Mouse (Mus musculus): ENCODE measurements at regions not wholly inside any gene's neighbourhood (a gene's known extent, or its start where the extent isn't known, plus 50 kb on each side); places are given as distances from the start of the nearest gene placed in this dataset.
"Not testable (repeated sequence)": the region's sequence is repeated elsewhere in the genome, so short reads cannot be mapped to it uniquely, and the experiment has no call there.

- DNase-seq (ENCODE audit: low spot score in 2 of 2) = no peak
Observed at GRCm38 (mm10) chr15:8831720-8832620, 121.4 kb upstream of the Slc1a3 start.

GRCm38 (mm10) chr15:8824861-8825260 is 114.3 kb upstream of the Slc1a3 start:
- no peak for DNase-seq (ENCODE audit: low spot score in 2 of 2)

DNA sequence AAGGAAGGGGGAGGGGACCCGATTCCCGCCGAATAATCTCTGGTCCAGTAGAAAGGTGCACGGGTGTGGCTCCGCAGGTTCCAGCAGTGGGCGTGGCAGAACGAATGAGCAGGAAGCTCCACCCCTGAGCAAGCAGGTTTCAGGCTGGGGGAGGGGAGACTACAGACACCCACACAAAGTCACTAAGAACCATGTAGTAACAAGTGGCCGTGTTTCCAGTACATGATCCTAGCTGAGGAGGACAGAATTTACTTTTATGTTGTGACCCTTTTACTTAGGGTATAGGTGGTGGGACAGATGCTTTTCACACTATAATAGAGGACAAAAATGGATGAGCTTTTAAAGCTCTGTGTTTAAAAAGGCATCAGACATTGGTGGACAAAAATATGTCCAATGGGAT is 112.2 kb upstream of the Slc1a3 start:
- DNase-seq (ENCODE audit: low spot score in 2 of 2) = not testable (repeated sequence)

GRCm38 (mm10) chr15:8817542-8817941 is 107.0 kb upstream of the Slc1a3 start:
- DNase-seq (ENCODE audit: low spot score in 2 of 2) = no peak

DNA sequence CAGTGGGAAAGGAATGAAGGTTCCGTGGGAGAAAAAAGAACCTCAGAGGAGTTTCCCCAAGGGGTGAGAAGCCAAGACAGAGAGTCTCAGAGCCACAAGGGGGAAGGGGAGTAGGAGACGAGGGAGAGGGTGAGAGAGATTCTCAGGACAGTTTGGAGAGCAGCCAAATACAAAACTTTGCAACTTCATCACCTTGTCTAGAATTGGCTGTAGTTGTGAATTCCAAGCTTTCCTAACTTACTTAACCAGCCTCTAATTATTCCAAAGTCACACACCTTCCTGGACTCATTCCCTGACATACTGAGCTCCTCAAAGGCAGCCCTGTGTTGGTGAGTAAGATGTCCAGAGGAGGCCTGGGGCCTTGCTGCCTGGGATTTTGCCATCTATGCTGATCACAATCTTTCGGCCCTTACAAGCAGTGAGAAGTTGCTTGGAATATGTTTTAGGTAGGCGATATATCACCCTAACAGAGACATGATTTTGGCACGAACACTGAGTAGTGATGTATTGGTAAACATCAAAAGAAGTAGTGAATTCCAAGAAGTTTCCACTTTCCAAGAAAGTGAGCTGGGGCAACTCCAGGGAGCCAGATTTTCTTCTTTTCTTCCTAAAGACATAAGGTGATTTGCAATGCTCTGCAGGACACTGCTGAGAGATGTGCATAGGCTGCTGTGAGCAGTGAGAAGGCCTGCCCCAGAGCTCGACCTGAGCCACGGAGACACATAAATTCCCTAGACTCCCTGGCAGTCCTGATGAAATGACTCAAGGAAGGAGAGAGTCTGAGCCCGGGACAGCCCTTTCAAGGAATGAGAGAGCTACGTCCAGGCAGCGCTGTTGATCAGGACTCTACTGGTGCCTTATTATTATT is 106.2 kb upstream of the Slc1a3 start:
- DNase-seq (ENCODE audit: low spot score in 2 of 2) = no peak

- no peak for DNase-seq (ENCODE audit: low spot score in 2 of 2)
Observed at GRCm38 (mm10) chr15:8815958-8816357, 105.4 kb upstream of the Slc1a3 start.

DNA sequence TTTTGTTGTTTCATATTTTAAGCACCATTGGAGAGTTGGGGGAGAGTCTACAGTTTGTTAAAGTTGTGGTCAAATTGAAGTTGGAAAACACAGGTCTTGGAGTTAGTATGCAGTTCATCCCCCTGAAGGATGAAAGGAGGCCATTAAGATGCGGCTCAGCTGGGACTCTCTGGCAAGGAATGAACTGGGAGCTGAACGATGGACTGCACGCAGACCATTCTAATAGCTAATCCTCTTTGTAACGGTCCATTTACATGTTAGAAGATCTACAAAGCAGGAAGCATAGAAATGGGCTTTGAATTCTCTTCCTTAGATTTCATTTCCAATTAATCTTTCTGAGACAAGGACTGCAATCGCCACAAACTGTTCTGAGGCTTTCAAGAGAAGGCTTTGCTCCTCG is 104.7 kb upstream of the Slc1a3 start:
- DNase-seq (ENCODE audit: low spot score in 2 of 2) = no peak

- no peak for DNase-seq (ENCODE audit: low spot score in 2 of 2)
Observed at GRCm38 (mm10) chr15:8806354-8806753, 95.8 kb upstream of the Slc1a3 start.

- DNase-seq (ENCODE audit: low spot score in 2 of 2) = not testable (repeated sequence)
Observed at GRCm38 (mm10) chr15:8805565-8805964, 95.0 kb upstream of the Slc1a3 start.

DNA sequence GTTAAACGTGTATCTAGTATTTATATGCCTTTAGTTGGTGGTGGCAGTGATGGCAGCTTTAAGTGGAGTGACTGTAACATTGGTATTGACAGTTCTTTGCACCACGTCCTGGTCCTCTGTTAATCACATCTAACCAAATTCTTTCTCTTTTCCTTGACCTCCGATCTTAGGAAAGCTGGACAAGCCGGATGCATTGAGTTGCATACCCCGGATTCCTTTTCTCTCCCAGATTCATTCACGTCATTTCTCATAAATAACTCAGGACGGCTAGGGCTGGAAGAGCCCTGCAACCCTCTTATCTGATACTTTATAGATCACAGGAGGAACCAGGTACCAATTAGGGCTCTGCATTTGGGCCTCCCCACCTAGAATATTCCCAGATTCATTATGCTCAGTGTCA is 91.5 kb upstream of the Slc1a3 start:
- no peak for DNase-seq (ENCODE audit: low spot score in 2 of 2)

DNA sequence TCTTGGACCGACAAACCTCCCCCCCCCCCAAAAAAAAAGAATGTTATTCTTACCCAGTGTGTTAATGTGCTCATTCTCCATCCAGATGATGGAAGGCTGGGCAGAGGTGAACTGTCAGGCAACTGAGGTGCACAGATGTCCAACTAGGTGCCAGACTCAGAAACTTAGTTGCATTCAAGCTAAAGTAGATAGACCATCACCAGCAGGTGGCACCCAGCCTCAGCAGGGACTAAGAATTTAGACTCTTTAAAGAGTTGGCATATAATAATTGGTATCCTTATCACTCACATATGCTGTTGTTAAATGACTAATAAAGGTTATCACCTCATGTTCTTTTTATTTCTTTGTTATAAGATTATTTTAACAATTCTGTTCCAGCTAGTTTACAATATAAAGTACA is 86.5 kb upstream of the Slc1a3 start:
- no peak for DNase-seq (ENCODE audit: low spot score in 2 of 2)

- DNase-seq (ENCODE audit: low spot score in 2 of 2) = no peak
Observed at GRCm38 (mm10) chr15:8792106-8792505, 81.5 kb upstream of the Slc1a3 start.

GRCm38 (mm10) chr15:8789924-8790323 is 79.4 kb upstream of the Slc1a3 start:
- DNase-seq (ENCODE audit: low spot score in 2 of 2) = no peak

DNA sequence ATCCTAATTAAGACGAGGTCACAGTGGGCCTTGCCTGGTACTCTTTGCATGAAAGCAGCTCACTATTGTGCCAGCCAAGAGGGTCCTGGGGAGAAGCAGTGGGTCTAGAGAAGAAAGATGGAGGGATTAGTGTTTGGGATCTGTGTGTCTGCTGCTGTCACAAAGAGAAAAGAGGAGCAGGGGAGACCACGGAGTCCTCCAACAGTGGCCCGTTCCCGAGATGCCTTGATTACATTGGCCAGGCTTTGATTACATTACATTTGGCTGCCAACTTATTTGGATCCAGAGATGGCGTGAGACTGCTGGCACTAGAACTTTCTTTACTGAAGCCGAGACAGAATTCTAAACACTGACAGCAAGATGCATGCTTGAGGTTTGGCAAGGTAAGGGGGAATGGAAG is 78.4 kb upstream of the Slc1a3 start:
- DNase-seq (ENCODE audit: low spot score in 2 of 2) = no peak

DNA sequence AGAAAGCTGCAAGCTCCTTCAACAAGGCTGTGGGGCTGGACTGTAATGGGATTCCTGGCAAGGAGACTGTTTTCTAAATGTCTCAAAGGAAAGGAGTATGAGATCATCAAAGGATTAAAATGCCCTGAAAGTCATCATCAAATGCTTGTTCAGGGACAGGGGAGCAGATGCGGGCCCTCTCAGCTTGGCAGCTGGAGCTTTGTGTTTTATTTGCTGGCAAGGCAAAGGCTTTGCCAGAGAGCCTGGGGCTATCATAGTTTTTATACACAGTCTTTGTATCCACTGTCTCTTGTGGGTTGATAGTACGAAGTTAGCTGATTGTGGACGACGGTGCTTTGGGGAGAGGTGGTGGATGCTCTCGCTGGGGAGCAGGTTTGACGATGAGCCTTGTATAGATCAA is 75.0 kb upstream of the Slc1a3 start:
- DNase-seq (ENCODE audit: low spot score in 2 of 2) = no peak

DNA sequence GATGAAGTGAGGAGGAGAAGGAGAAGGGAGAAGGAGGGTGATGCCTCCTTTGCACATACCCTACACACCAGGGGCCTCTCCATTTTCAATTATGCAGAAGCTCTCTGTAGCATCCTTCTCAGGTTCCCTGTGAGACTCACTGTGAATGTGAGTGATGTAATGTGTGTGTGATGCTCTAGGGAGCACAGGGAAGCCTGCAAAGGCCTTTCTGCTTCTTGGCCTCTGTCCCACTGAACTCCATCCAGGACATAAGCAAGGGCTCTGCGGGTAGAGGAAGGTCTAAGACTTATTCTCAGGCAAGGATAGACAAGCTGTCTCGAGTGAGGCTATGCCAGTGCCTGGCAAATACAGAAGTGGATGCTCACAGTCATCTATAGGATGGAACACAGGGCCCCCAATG is 73.0 kb upstream of the Slc1a3 start:
- DNase-seq (ENCODE audit: low spot score in 2 of 2) = no peak

DNA sequence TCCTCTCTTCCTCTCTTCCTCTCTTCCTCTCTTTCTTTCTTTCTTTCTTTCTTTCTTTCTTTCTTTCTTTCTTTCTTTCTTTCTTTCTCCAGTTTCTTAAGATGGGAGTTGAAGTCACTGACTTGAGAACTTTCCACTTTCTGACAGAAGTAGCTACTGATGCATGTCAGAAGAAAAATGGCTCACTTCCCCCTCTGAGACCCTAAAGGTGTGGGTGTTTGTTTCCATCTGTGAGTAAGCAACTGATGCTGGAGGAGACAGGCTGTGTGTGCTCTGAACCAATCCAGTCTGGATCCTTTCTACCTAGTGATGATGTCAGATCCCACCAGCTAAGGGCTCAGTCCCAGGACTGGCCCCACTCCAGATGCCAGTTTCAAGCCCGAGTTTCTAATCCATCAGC is 72.5 kb upstream of the Slc1a3 start:
- DNase-seq (ENCODE audit: low spot score in 2 of 2) = no peak

DNA sequence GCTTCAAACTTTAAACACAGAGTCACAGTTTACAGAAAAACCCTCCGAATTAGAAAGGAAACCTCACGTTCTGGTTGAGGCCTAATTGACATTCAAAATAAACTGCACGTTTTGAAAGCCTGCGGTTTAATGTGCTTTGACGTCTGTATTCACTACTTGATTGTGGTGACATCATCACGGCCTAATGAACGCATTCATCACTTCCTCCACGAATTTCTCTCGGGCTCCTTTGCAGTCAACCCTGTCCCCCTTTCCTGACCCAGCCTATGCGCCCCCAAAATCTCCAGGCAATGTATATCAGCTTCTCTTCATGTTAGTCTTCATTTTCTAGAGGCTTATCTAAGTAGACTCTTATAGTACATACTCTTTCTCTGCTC is 71.6 kb upstream of the Slc1a3 start:
- no peak for DNase-seq (ENCODE audit: low spot score in 2 of 2)

- peak; percentile 45 to 61 for DNase-seq (ENCODE audit: low spot score in 2 of 2)
Observed at GRCm38 (mm10) chr15:8781159-8782130, 70.9 kb upstream of the Slc1a3 start.

- no peak for DNase-seq (ENCODE audit: low spot score in 2 of 2)
Observed at GRCm38 (mm10) chr15:8780371-8780866, 69.9 kb upstream of the Slc1a3 start.
